Mouse (Mus musculus) ES-Bruce4 (cell line): ENCODE data around the gene Dirc2. TPM values are rescaled to one million over a fixed set of nuclear protein-coding genes. Genes with fewer than 3 reads are reported as not detected.

Experiments
- H3K27ac ChIP-seq: 2 replicates; pipeline ENCODE4 v1.5.1; 2012; ENCODE audit warnings: low read length, inconsistent platforms; ENCODE audit not compliant: insufficient read depth
- H3K27me3 ChIP-seq: 2 replicates; pipeline ENCODE4 v1.6.1; 2012; ENCODE audit warnings: mild to moderate bottlenecking, low read length, inconsistent platforms; ENCODE audit not compliant: control insufficient read depth, poor library complexity, insufficient read depth, severe bottlenecking
- H3K36me3 ChIP-seq: 2 replicates; pipeline ENCODE4 v1.6.1; 2012; ENCODE audit warnings: inconsistent platforms, mild to moderate bottlenecking, low read length, moderate library complexity; ENCODE audit not compliant: control insufficient read depth, poor library complexity, insufficient read depth, severe bottlenecking
- H3K4me1 ChIP-seq: one replicate; pipeline ENCODE4 v1.8.1; 2011; ENCODE audit warnings: low read length; ENCODE audit not compliant: control insufficient read depth, insufficient read depth
- H3K4me3 ChIP-seq: 2 replicates; pipeline ENCODE4 v1.5.1; 2011; ENCODE audit warnings: low read depth, mild to moderate bottlenecking, low read length
- H3K9ac ChIP-seq: 2 replicates; pipeline ENCODE4 v1.6.1; 2012; ENCODE audit warnings: low read depth, mild to moderate bottlenecking, inconsistent platforms; ENCODE audit not compliant: poor library complexity, severe bottlenecking
- H3K9me3 ChIP-seq: replicated peaks from 2 replicates; pipeline ENCODE4 v1.6.1; 2012; ENCODE audit warnings: mild to moderate bottlenecking, low read length, inconsistent platforms; ENCODE audit not compliant: control insufficient read depth, poor library complexity, insufficient read depth, severe bottlenecking
- CTCF ChIP-seq: IDR thresholded peaks from one replicate; pipeline ENCODE4 v1.8.1; 2011; ENCODE audit warnings: low read depth, low read length
- EP300 ChIP-seq: IDR thresholded peaks from 2 replicates; pipeline ENCODE4 v1.6.1; 2011; ENCODE audit warnings: low read depth, low read length; ENCODE audit not compliant: insufficient read depth
- POLR2A ChIP-seq: IDR thresholded peaks from one replicate; pipeline ENCODE4 v1.8.1; 2011; ENCODE audit warnings: low read length; ENCODE audit not compliant: insufficient read depth
- polyA plus RNA-seq: library from polyadenylated mRNA; stranded (reverse); fragments of >200 nt; gene quantifications from 2 replicates; pipeline ENCODE4 v1.2.4, GENCODE M21; 2011; ENCODE audit warnings: low read depth; ENCODE audit not compliant: missing spikeins, insufficient read depth, insufficient read length

Dirc2 gene
- polyA plus RNA-seq, 1 experiment = 18.5 TPM

DNA sequence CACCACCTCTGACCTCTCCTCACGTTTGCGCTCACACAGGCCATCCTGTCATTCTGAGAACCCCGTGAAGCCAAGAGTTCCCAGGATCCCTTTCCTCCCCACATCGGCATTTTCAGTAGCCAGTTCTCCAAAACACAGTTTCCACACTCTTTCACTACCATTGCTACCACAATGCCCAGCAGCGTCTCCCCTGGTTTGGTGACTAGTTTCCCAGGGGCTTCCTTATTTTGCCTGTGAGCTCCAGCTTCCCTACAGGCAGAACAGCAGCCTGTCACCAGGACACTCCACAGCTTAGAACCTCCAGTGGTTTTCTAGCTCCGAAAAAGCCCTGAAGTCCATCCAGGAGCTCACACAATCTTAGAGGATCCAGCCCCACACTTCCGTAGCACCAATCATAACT lies 19.8 kb downstream of the Dirc2 start:
- Histone ChIP-seq H3K4me3 (no peak overlapping the region), H3K27me3 (no peaks in the 10 kb centered on the region), H3K27ac (no peak overlapping the region), H3K4me1 (no peaks in the 10 kb centered on the region), H3K9me3 (no peaks in the 10 kb centered on the region), H3K36me3 (no peaks in the 10 kb centered on the region), H3K9ac (no peak overlapping the region)
- TF ChIP-seq CTCF = no peak
- TF ChIP-seq POLR2A = no peak
- TF ChIP-seq EP300 = no peak

DNA sequence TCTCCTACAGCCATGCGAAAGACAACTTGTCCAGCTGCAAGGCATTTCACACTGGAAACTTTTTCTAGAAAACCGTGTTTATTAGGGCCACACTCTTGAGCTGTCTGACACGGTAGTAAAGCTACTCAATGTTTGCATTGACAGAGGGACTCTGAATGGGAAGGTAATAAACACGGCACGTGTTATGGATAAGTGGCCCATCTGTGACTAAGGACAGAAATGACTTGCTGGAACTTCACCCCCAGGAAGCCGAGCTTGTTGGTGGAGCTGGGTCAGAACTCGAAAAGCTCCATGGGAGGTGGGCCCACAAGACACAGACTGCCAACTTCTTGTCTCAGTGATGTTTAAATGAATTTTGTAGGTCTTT lies 20.9 kb downstream of the Dirc2 start:
- no peak for TF ChIP-seq POLR2A
- no peak for TF ChIP-seq CTCF
- TF ChIP-seq EP300 = no peak
- no peaks in the 10 kb centered on the region for H3K27me3 ChIP-seq
- H3K36me3 ChIP-seq = no peaks in the 10 kb centered on the region
- H3K9me3 ChIP-seq = no peaks in the 10 kb centered on the region
- H3K4me3 ChIP-seq = no peak overlapping the region
- H3K9ac ChIP-seq = no peak overlapping the region
- H3K27ac ChIP-seq = no peak overlapping the region
- H3K4me1 ChIP-seq = no peaks in the 10 kb centered on the region

DNA sequence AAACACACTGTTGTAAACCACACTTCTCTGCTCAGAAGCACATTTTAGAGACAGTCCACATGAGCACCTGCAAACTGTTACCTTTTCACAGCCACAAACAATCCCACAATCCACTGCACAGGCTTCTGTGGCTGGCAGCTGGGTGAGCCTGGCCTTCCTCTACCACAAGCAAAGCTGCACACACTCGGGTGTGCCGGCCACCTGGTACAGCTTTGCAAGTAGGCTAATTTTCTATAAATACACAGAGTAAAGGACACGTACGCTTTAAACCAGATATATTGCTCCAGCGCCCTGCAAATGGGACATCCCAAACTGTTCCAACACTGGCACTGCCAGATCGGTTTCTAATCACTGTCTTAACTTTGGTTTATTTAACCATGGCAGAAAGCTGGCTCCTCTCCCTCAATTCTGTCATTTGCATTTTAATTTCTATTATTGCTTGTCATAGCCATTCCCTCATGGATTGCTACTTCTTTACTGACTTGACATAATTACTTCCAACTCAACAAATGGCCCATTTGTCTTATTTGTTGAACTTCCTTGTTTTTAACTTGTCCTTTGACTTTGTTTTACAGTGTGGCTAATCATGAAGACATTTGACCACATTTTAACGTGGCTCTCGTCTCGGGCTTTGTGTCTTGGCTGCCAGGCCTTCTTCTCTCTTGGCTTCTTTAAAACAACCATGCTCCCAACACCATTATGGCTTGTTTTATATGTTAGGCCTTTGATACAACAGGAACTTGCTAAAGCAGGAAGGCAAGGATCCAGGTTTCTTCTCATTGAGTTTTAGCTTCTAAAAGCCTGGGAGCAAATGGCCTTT lies 21.5 kb downstream of the Dirc2 start:
- H3K9me3 ChIP-seq = no peaks in the 10 kb centered on the region
- H3K9ac ChIP-seq = no peak overlapping the region
- no peak overlapping the region for H3K4me3 ChIP-seq
- H3K36me3 ChIP-seq = no peaks in the 10 kb centered on the region
- no peaks in the 10 kb centered on the region for H3K4me1 ChIP-seq
- no peak overlapping the region for H3K27ac ChIP-seq
- no peaks in the 10 kb centered on the region for H3K27me3 ChIP-seq
- TF ChIP-seq EP300 (no peak), POLR2A (no peak), CTCF (no peak)

DNA sequence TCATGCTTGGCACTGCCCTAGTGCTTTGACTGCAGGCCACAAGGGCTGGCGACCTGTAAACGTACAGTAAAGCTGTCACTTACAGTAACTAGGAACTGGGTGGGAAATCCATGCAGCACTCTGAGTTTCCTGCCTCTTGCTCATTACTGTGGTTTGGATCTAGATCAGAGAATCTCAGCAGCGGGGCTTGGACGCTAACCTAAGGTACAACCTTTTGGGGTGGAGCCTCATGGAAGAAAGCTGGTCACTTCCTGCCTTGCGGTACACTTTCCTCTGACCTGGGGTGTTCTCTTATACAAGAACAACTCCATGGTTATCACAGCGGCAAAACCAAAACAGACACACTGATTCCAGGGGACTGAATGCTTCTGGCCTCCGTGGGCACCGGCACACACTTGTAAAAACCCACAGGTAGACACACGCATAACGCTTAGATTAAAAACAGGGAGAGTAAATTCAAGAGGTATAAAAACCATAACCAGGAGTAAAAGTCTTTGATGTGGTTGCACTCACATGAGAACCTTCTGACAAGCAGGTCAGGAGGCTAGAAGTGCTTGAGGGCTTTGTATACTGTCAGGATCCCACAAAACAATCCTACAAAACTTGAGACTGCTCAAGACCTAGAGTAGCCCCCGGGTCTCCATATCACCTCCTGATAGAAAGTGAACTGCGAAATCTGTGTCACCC lies 26.8 kb downstream of the Dirc2 start:
- Histone ChIP-seq H3K4me1 (peaks cover 4% of the 10 kb centered on the region), H3K27ac (no peak overlapping the region), H3K9ac (no peak overlapping the region)

DNA sequence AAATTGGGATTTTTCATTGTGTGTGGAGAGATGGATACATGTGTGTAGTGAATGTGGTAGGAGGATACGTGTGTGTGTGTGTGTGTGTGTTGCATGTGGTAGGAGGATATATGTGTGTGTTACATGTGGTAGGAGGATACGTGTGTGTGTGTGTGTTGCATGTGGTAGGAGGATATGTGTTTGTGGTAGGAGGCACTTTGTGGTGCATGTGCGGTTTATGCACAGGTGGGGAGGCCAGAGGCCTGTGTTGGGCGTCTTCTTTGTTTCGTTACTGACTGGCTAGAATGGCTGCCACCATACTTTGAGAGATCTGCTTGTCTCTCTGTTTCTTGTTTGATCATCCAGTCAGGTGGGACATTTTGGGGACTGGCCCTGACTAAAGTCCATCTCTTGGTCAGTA lies 27.5 kb downstream of the Dirc2 start:
- TF ChIP-seq POLR2A = no peak
- no peak for TF ChIP-seq EP300
- TF ChIP-seq CTCF = no peak
- Histone ChIP-seq H3K36me3 (no peaks in the 10 kb centered on the region), H3K4me3 (no peak overlapping the region), H3K9me3 (no peaks in the 10 kb centered on the region), H3K9ac (no peak overlapping the region), H3K27me3 (no peaks in the 10 kb centered on the region), H3K4me1 (peaks cover 4% of the 10 kb centered on the region), H3K27ac (no peak overlapping the region)

More for the DNA sequence above, 26.8 kb downstream of the Dirc2 start:
- Histone ChIP-seq H3K9me3 (no peaks in the 10 kb centered on the region), H3K4me3 (no peak overlapping the region), H3K27me3 (no peaks in the 10 kb centered on the region), H3K36me3 (no peaks in the 10 kb centered on the region)
- TF ChIP-seq EP300 = no peak
- no peak for TF ChIP-seq CTCF
- TF ChIP-seq POLR2A = no peak

DNA sequence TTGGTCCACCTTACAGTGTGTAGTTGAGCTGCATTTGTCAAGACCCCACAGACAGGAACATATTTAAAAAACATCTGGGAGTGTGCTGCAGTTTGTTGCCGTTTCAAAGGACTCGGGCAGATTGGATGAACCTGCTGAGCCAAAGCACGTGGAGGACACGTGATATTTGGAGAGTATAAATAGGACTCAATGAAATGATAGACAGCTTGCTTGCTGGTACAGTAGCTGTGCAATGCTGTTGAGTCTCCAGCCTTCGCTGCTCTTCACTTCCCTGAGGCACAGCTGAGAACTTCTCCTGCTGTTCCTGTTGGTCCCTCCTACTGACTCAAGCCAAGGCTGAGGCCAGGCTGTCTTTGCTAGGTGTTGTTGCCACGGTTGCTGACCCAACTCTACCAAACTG lies 28.2 kb downstream of the Dirc2 start:
- no peaks in the 10 kb centered on the region for H3K27me3 ChIP-seq
- H3K4me1 ChIP-seq = peaks cover 4% of the 10 kb centered on the region
- H3K9ac ChIP-seq = no peak overlapping the region
- H3K4me3 ChIP-seq = no peak overlapping the region
- H3K27ac ChIP-seq = no peak overlapping the region
- no peaks in the 10 kb centered on the region for H3K9me3 ChIP-seq
- TF ChIP-seq EP300 (no peak), POLR2A (no peak)
- no peaks in the 10 kb centered on the region for H3K36me3 ChIP-seq
